Mouse (Mus musculus) myocyte (in vitro differentiated cells): ENCODE measurements around the gene Eva1a.

ENCODE experiments used
- CEBPB ChIP-seq: IDR thresholded peaks from 2 replicates; pipeline ENCODE4 v1.6.1; 2011; ENCODE audit warnings: mild to moderate bottlenecking, moderate library complexity; ENCODE audit not compliant: poor library complexity, insufficient read depth, severe bottlenecking
- E2F4 ChIP-seq: IDR thresholded peaks from one replicate; pipeline ENCODE4 v1.6.1; 2011; ENCODE audit warnings: mild to moderate bottlenecking, control low read depth, moderate library complexity; ENCODE audit not compliant: insufficient read depth
- MAX ChIP-seq: IDR thresholded peaks from one replicate; pipeline ENCODE4 v1.6.1; 2011; ENCODE audit warnings: low read depth, mild to moderate bottlenecking, control low read depth
- MYOG ChIP-seq, 3 experiments: IDR thresholded peaks; one replicate each; pipeline ENCODE4 v1.6.1; 2011; ENCODE audit warnings: control low read depth in 2 of 3, low read depth in 2 of 3, mild to moderate bottlenecking in 2 of 3; ENCODE audit not compliant: insufficient read length in 2 of 3, control insufficient read depth in 1 of 3, insufficient read depth in 1 of 3
- POLR2A ChIP-seq: IDR thresholded peaks from one replicate; pipeline ENCODE4 v1.6.1; 2011; ENCODE audit warnings: low read depth, mild to moderate bottlenecking, control low read depth, moderate library complexity; ENCODE audit not compliant: insufficient read length
- POLR2AphosphoS2 ChIP-seq: IDR thresholded peaks from one replicate; pipeline ENCODE4 v1.6.1; 2011; ENCODE audit warnings: low read depth, control low read depth; ENCODE audit not compliant: insufficient read length
- REST ChIP-seq: IDR thresholded peaks from one replicate; pipeline ENCODE4 v1.6.1; 2011; ENCODE audit warnings: mild to moderate bottlenecking, control low read depth, moderate library complexity; ENCODE audit not compliant: insufficient read depth, insufficient read length
- SRF ChIP-seq: IDR thresholded peaks from one replicate; pipeline ENCODE4 v1.6.1; 2011; ENCODE audit warnings: low read depth; ENCODE audit not compliant: control insufficient read depth, insufficient read length
- TCF12 ChIP-seq: IDR thresholded peaks from one replicate; pipeline ENCODE4 v1.6.1; 2011; ENCODE audit warnings: mild to moderate bottlenecking, control low read depth; ENCODE audit not compliant: poor library complexity, insufficient read depth, severe bottlenecking
- TCF3 ChIP-seq: IDR thresholded peaks from one replicate; pipeline ENCODE4 v1.6.1; 2011; ENCODE audit warnings: low read depth, control low read depth; ENCODE audit not compliant: insufficient read length
- USF1 ChIP-seq: IDR thresholded peaks from one replicate; pipeline ENCODE4 v1.6.1; 2011; ENCODE audit warnings: low read depth, mild to moderate bottlenecking, control low read depth, moderate library complexity

DNA sequence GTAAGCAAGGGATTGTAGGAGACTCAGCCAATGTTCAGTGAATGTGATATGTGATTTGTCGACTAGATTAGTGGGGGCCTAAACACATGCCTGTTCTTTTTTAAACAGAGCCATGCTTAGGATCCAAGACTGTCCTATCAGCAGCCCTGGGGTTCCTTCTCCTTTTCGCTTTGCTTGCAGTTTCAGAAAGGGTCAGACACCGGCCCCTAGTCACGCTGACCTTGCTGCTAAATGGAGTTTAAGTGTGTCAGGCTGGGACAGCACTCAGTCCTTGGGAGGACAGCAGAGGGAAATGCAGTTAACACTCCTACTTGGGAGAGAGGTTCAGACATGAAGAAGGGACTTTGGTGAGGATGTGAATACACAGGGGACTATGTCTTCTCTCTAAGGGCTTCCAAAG lies 3.7 kb downstream of the Eva1a start:
- TF ChIP-seq POLR2A (no peak), USF1 (no peak), MYOG (IDR thresholded peaks at IDR 0.05; ENCODE audit: control insufficient read depth in 1 of 3, insufficient read depth in 1 of 3, insufficient read length in 2 of 3, low read depth in 2 of 3) (no peak), MAX (no peak), E2F4 (no peak), CEBPB (no peak), TCF3 (no peak), POLR2AphosphoS2 (no peak), TCF12 (no peak), REST (no peak), SRF (no peak)
